Mouse (Mus musculus): ENCODE measurements at regions not wholly inside any gene's neighbourhood (a gene's known extent, or its start where the extent isn't known, plus 50 kb on each side); places are given as distances from the start of the nearest gene placed in this dataset.
"Not testable (repeated sequence)": the region's sequence is repeated elsewhere in the genome, so short reads cannot be mapped to it uniquely, and the experiment has no call there.

- Histone ChIP-seq H3K4me2 (no peak overlapping the region), H3K27ac (no peak overlapping the region), H3K27me3 (replicated peaks) (no peaks in the 10 kb centered on the region), H3K36me3 (no peaks in the 10 kb centered on the region), H3K4me3 (no peak overlapping the region), H3K4me1 (peaks cover 7% of the 10 kb centered on the region; the same call in 1 of the 2 replicates), H3K9ac (no peak overlapping the region), H3K9me3 (replicated peaks) (no peaks in the 10 kb centered on the region)
- 45% methylated on average over 3 of the region's 3 CpGs for WGBS (ENCODE audit: insufficient replicate concordance)
- no peak for ATAC-seq
Observed at GRCm38 (mm10) chr10:8136662-8137061, 180.6 kb upstream of the Tab2 start.

- Histone ChIP-seq H3K36me3 (no peaks in the 10 kb centered on the region), H3K27me3 (replicated peaks) (no peaks in the 10 kb centered on the region), H3K4me1 (peaks cover 20% of the 10 kb centered on the region), H3K4me2 (no peak overlapping the region), H3K9me3 (replicated peaks) (no peaks in the 10 kb centered on the region), H3K4me3 (no peak overlapping the region), H3K27ac (no peak overlapping the region), H3K9ac (no peak overlapping the region)
- no peak for ATAC-seq
- 57% methylated on average over 5 of the region's 7 CpGs for WGBS (ENCODE audit: insufficient replicate concordance)
Observed at GRCm38 (mm10) chr10:8135272-8135671, 179.2 kb upstream of the Tab2 start.

GRCm38 (mm10) chr10:8134398-8134797 is 178.4 kb upstream of the Tab2 start:
- Histone ChIP-seq H3K4me3 (no peak overlapping the region), H3K9ac (no peak overlapping the region), H3K27me3 (replicated peaks) (no peaks in the 10 kb centered on the region), H3K4me2 (no peak overlapping the region), H3K36me3 (no peaks in the 10 kb centered on the region), H3K27ac (no peak overlapping the region), H3K4me1 (peaks cover 27% of the 10 kb centered on the region), H3K9me3 (replicated peaks) (no peaks in the 10 kb centered on the region)
- no peak for ATAC-seq
- 55% methylated on average over 1 of the region's 1 CpGs for WGBS (ENCODE audit: insufficient replicate concordance)

- no peaks in the 10 kb centered on the region for H3K36me3 ChIP-seq
- H3K4me3 ChIP-seq: no peak overlapping the region
- no peaks in the 10 kb centered on the region for H3K27me3 ChIP-seq (replicated peaks)
- no peak overlapping the region for H3K27ac ChIP-seq
- peaks cover 27% of the 10 kb centered on the region for H3K4me1 ChIP-seq
- 61% methylated on average over 13 of the region's 13 CpGs for WGBS (ENCODE audit: insufficient replicate concordance)
- H3K9ac ChIP-seq: no peak overlapping the region
- H3K9me3 ChIP-seq (replicated peaks): no peaks in the 10 kb centered on the region
- no peak for ATAC-seq
- no peak overlapping the region for H3K4me2 ChIP-seq
Observed at GRCm38 (mm10) chr10:8133451-8133952, 177.5 kb upstream of the Tab2 start.

GRCm38 (mm10) chr10:8132795-8133194 is 176.8 kb upstream of the Tab2 start:
- no peak for ATAC-seq
- H3K27ac ChIP-seq: no peak overlapping the region
- H3K4me2 ChIP-seq: no peak overlapping the region
- peaks cover 27% of the 10 kb centered on the region for H3K4me1 ChIP-seq
- no peaks in the 10 kb centered on the region for H3K36me3 ChIP-seq
- no peaks in the 10 kb centered on the region for H3K9me3 ChIP-seq (replicated peaks)
- no peak overlapping the region for H3K4me3 ChIP-seq
- 70% methylated on average over 2 of the region's 2 CpGs for WGBS (ENCODE audit: insufficient replicate concordance)
- H3K27me3 ChIP-seq (replicated peaks): no peaks in the 10 kb centered on the region
- H3K9ac ChIP-seq: no peak overlapping the region

- Histone ChIP-seq H3K27me3 (replicated peaks) (no peaks in the 10 kb centered on the region), H3K4me3 (peak overlapping the region; percentile 5; the same call in 1 of the 2 replicates), H3K4me1 (peaks cover 27% of the 10 kb centered on the region), H3K4me2 (peak overlapping the region; percentile 56), H3K9ac (no peak overlapping the region; the same call in 1 of the 2 replicates), H3K27ac (peak overlapping the region; percentile 30; the same call in 1 of the 2 replicates), H3K9me3 (replicated peaks) (no peaks in the 10 kb centered on the region), H3K36me3 (no peaks in the 10 kb centered on the region)
- ATAC-seq: peak; percentile 84
- 12% methylated on average over 18 of the region's 18 CpGs for WGBS (ENCODE audit: insufficient replicate concordance)
Observed at GRCm38 (mm10) chr10:8130472-8131241, 174.6 kb upstream of the Tab2 start.

- no peaks in the 10 kb centered on the region for H3K27me3 ChIP-seq (replicated peaks)
- H3K4me3 ChIP-seq: no peak overlapping the region
- no peak overlapping the region for H3K27ac ChIP-seq
- H3K36me3 ChIP-seq: no peaks in the 10 kb centered on the region
- no peaks in the 10 kb centered on the region for H3K9me3 ChIP-seq (replicated peaks)
- WGBS (ENCODE audit: insufficient replicate concordance): 25% methylated on average over 8 of the region's 8 CpGs
- peak overlapping the region; percentile 56 for H3K4me2 ChIP-seq
- H3K9ac ChIP-seq: no peak overlapping the region
- no peak for ATAC-seq
- H3K4me1 ChIP-seq: peaks cover 27% of the 10 kb centered on the region
Observed at GRCm38 (mm10) chr10:8130057-8130456, 174.0 kb upstream of the Tab2 start.

GRCm38 (mm10) chr10:8124124-8124523 is 168.1 kb upstream of the Tab2 start:
- Histone ChIP-seq H3K36me3 (no peaks in the 10 kb centered on the region), H3K4me2 (no peak overlapping the region), H3K4me1 (no peaks in the 10 kb centered on the region), H3K27me3 (replicated peaks) (no peaks in the 10 kb centered on the region), H3K9ac (no peak overlapping the region), H3K27ac (no peak overlapping the region), H3K4me3 (no peak overlapping the region), H3K9me3 (replicated peaks) (no peaks in the 10 kb centered on the region)
- WGBS (ENCODE audit: insufficient replicate concordance): 77% methylated on average over 1 of the region's 1 CpGs
- no peak for ATAC-seq

- no peaks in the 10 kb centered on the region for H3K4me1 ChIP-seq
- no peaks in the 10 kb centered on the region for H3K27me3 ChIP-seq (replicated peaks)
- H3K9ac ChIP-seq: no peak overlapping the region
- ATAC-seq: no peak
- no peaks in the 10 kb centered on the region for H3K9me3 ChIP-seq (replicated peaks)
- 31% methylated on average over 4 of the region's 4 CpGs for WGBS (ENCODE audit: insufficient replicate concordance)
- no peak overlapping the region for H3K27ac ChIP-seq
- no peak overlapping the region for H3K4me3 ChIP-seq
- H3K4me2 ChIP-seq: no peak overlapping the region
- no peaks in the 10 kb centered on the region for H3K36me3 ChIP-seq
Observed at GRCm38 (mm10) chr10:8121895-8122294, 165.9 kb upstream of the Tab2 start.

GRCm38 (mm10) chr10:8116821-8117220 is 160.8 kb upstream of the Tab2 start:
- WGBS (ENCODE audit: insufficient replicate concordance): 56% methylated on average over 8 of the region's 8 CpGs
- Histone ChIP-seq H3K36me3 (no peaks in the 10 kb centered on the region), H3K9ac (no peak overlapping the region), H3K4me2 (no peak overlapping the region), H3K4me1 (no peaks in the 10 kb centered on the region), H3K4me3 (no peak overlapping the region), H3K27ac (no peak overlapping the region), H3K9me3 (replicated peaks) (no peaks in the 10 kb centered on the region), H3K27me3 (replicated peaks) (no peaks in the 10 kb centered on the region)
- ATAC-seq: no peak

- not testable (repeated sequence) for H3K9ac ChIP-seq; H3K4me1 ChIP-seq; ATAC-seq; H3K4me2 ChIP-seq; H3K4me3 ChIP-seq; H3K9me3 ChIP-seq (replicated peaks); H3K27ac ChIP-seq; H3K27me3 ChIP-seq (replicated peaks); H3K36me3 ChIP-seq
- 57% methylated on average over 5 of the region's 5 CpGs for WGBS (ENCODE audit: insufficient replicate concordance)
Observed at GRCm38 (mm10) chr10:8114932-8115331, 158.9 kb upstream of the Tab2 start.

GRCm38 (mm10) chr10:8114530-8114929 is 158.5 kb upstream of the Tab2 start:
- Histone ChIP-seq H3K4me1 (no peaks in the 10 kb centered on the region), H3K4me3 (no peak overlapping the region), H3K27me3 (replicated peaks) (no peaks in the 10 kb centered on the region), H3K9me3 (replicated peaks) (no peaks in the 10 kb centered on the region), H3K36me3 (no peaks in the 10 kb centered on the region), H3K27ac (no peak overlapping the region), H3K4me2 (no peak overlapping the region), H3K9ac (no peak overlapping the region)
- ATAC-seq: no peak
- 61% methylated on average over 3 of the region's 3 CpGs for WGBS (ENCODE audit: insufficient replicate concordance)

Data from liver, embryonic 12.5 days (tissue).